Comparison of ENCODE assay signal across 15 mouse cellular contexts in the genomic region with DNA sequence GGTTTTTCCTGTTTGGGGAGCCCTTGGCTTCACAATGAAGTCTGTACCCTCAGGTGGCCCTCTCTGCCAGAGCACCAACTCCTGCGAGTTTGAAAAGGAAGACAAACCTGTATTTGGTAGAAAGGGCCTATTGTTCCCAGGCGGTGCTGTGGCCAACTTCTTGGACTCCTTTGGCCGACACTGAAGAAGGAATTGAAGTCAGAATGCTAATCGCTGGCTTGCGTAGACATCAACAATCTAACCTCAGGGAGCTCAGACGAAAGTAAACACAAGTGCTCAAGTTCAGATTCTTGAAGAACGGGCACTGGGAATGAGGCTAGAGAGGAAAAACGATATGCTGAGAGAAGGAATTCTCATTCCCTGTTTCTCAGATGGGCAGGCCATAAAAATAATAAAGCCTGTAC. TPM values are rescaled to one million over a fixed set of nuclear protein-coding genes. Genes with fewer than 3 reads are reported as not detected.
A peak's percentile ranks its signal among the peaks of the same experiment; 100 is the strongest.
DNase-seq lines count a peak whose midpoint lies in the region; ATAC-seq lines count a peak whose summit lies in the region.
"Had no signal": no experiment of that assay in that cellular context is flagged by ENCODE, and none has a peak within 500 bp of the region (broad histone marks: within the 10 kb centered on the region; RNA-seq: fewer than 3 reads in every experiment).

No protein-coding gene starts in this region.

- H3K9ac ChIP-seq in heart, embryonic 11.5 days (ENCODE audit: low read depth, low read length) = no peak overlapping the region
- H3K9ac ChIP-seq in lung, embryonic 15.5 days = no peak overlapping the region
- H3K9ac ChIP-seq: forebrain, embryonic 12.5 days; liver, embryonic 13.5 days; midbrain, embryonic 15.5 days had no signal

- DNase-seq in heart, postnatal 14 days = no peak
- no peak for DNase-seq in lung, adult 18-20 months
- peak; percentile 91 for DNase-seq in fat pad, adult 2 months (ENCODE audit: extremely low read depth, low read depth, low spot score)
- peak; percentile 14 for DNase-seq in mesoderm, embryonic 11.5 days (ENCODE audit: low read depth, low spot score)
- DNase-seq in T-cell, adult 2 months (ENCODE audit: low spot score) = no peak
- DNase-seq in frontal cortex, postnatal 25 days (ENCODE audit: low spot score in 2 of 2) = no peak
- DNase-seq: cerebellum, adult 9-11 months; gastrocnemius, postnatal 10 days; liver, embryonic 13.5 days; right cerebral cortex, postnatal 25 days had no signal

- H3K4me3 ChIP-seq in heart, embryonic 11.5 days (ENCODE audit: low read depth, low read length) = no peak overlapping the region
- no peak overlapping the region for H3K4me3 ChIP-seq in lung, embryonic 15.5 days
- H3K4me3 ChIP-seq: forebrain, embryonic 12.5 days; liver, embryonic 13.5 days; midbrain, embryonic 15.5 days had no signal

- H3K36me3 ChIP-seq in heart, embryonic 11.5 days (ENCODE audit: control insufficient read depth, insufficient read depth, low read length) = no peaks in the 10 kb centered on the region
- H3K36me3 ChIP-seq in lung, embryonic 15.5 days = no peaks in the 10 kb centered on the region
- H3K36me3 ChIP-seq: forebrain, embryonic 12.5 days; midbrain, embryonic 15.5 days had no signal

- H3K4me1 ChIP-seq in heart, embryonic 11.5 days (ENCODE audit: control insufficient read depth, insufficient read depth, low read length) = peaks cover 46% of the 10 kb centered on the region
- peaks cover 35% of the 10 kb centered on the region for H3K4me1 ChIP-seq in lung, embryonic 15.5 days
- H3K4me1 ChIP-seq: midbrain, embryonic 15.5 days had no signal

- ATAC-seq in heart, embryonic 11.5 days (replicated peaks; ENCODE audit: insufficient number of reproducible peaks, low FRiP score, low TSS enrichment) = no peak
- no peak for ATAC-seq in lung, embryonic 15.5 days (ENCODE audit: borderline replicate concordance, extremely low read depth, low FRiP score, low TSS enrichment)
- ATAC-seq: inflammation-experienced regulatory T-cells, adult 6 months; midbrain, embryonic 15.5 days had no signal

- 68% methylated on average over 8 of the region's 8 CpGs for WGBS in heart, embryonic 11.5 days (ENCODE audit: insufficient replicate concordance)
- WGBS in lung, embryonic 15.5 days = 41% methylated on average over 8 of the region's 8 CpGs

- H3K4me2 ChIP-seq in heart, embryonic 11.5 days = no peak overlapping the region
- H3K4me2 ChIP-seq in lung, embryonic 15.5 days = no peak overlapping the region
- H3K4me2 ChIP-seq: forebrain, embryonic 12.5 days; liver, embryonic 13.5 days; midbrain, embryonic 15.5 days had no signal

- H3K27me3 ChIP-seq in heart, embryonic 11.5 days (ENCODE audit: control insufficient read depth, insufficient read depth, low read length) = no peaks in the 10 kb centered on the region
- no peaks in the 10 kb centered on the region for H3K27me3 ChIP-seq in lung, embryonic 15.5 days
- H3K27me3 ChIP-seq: forebrain, embryonic 12.5 days; liver, embryonic 13.5 days; midbrain, embryonic 15.5 days had no signal

- no peaks in the 10 kb centered on the region for H3K9me3 ChIP-seq in heart, embryonic 11.5 days (replicated peaks; ENCODE audit: control insufficient read depth, low read length)
- no peaks in the 10 kb centered on the region for H3K9me3 ChIP-seq in lung, embryonic 15.5 days
- H3K9me3 ChIP-seq: forebrain, embryonic 12.5 days; liver, embryonic 13.5 days; midbrain, embryonic 15.5 days had no signal

- intact Hi-C loops in heart, postnatal 14 days (cut with DNase I) = no loop called here

- H3K27ac ChIP-seq in heart, embryonic 11.5 days (ENCODE audit: low read depth, low read length) = 0 out of 2 replicates have a peak overlapping the region, but pooled peaks have one; percentile 71
- peak overlapping the region; percentile 76 for H3K27ac ChIP-seq in lung, embryonic 15.5 days
- H3K27ac ChIP-seq: forebrain, embryonic 12.5 days; liver, embryonic 13.5 days; midbrain, embryonic 15.5 days had no signal

RNA-seq across cellular contexts. Expression of a gene that starts 55.9 kb away (rescaled TPM):
- 16.0 and 17.9 TPM in 2 replicates for polyA plus RNA-seq in heart, embryonic 11.5 days (2014; fragmentation: Nextera tagmentation; extraction: Ambion mirVana)
- total RNA-seq in heart, postnatal 14 days (2021) = 10 to 100 TPM; 12.7 to 12.8 TPM
- 14.5 and 14.7 TPM in 2 replicates for polyA plus RNA-seq in lung, embryonic 15.5 days (2015; fragmentation: Nextera tagmentation; extraction: Ambion mirVana)

Comparison
In these comparisons a context has a peak if more than half of its experiments do, and no peak if none do; other contexts are left out.
1. DNase-seq: peak in fat pad, adult 2 months (single experiment) and mesoderm, embryonic 11.5 days (single experiment); none in heart, postnatal 14 days (0 of 2), lung, adult 18-20 months (0 of 2), T-cell, adult 2 months (single experiment) and frontal cortex, postnatal 25 days (0 of 2).